Mouse (Mus musculus) cerebellum, postnatal 10 days (tissue): ENCODE measurements around the gene Kcnh2.

Experiments used
- DNase-seq, 2 experiments: peaks; one replicate each; pipeline ENCODE4 v3.0.0; 2021; ENCODE audit warnings: mixed read lengths in 2 of 2

The Kcnh2 gene

GRCm38 (mm10) chr5:24307118-24307777 lies 44.2 kb downstream of the Kcnh2 start:
- DNase-seq = peak in 1 of 2 experiments; percentile 65

GRCm38 (mm10) chr5:24303199-24303598 lies 48.2 kb downstream of the Kcnh2 start:
- DNase-seq = peak in 1 of 2 experiments; percentile 35

- DNase-seq = peak; percentile 76 to 79
Observed at GRCm38 (mm10) chr5:24299845-24300589, 51.4 kb downstream of the Kcnh2 start.

GRCm38 (mm10) chr5:24291954-24292353 lies 59.5 kb downstream of the Kcnh2 start:
- peak in 1 of 2 experiments; percentile 18 for DNase-seq

GRCm38 (mm10) chr5:24286221-24286970 lies 65.0 kb downstream of the Kcnh2 start:
- DNase-seq = no peak

- peak; percentile 67 for DNase-seq
Observed at GRCm38 (mm10) chr5:24284145-24284544, 67.3 kb downstream of the Kcnh2 start.

- no peak for DNase-seq
Observed at GRCm38 (mm10) chr5:24283181-24283580, 68.2 kb downstream of the Kcnh2 start.

- no peak for DNase-seq
Observed at GRCm38 (mm10) chr5:24280523-24280922, 70.9 kb downstream of the Kcnh2 start.

GRCm38 (mm10) chr5:24279527-24279926 lies 71.9 kb downstream of the Kcnh2 start:
- DNase-seq = no peak

- peak; percentile 66 to 68 for DNase-seq
Observed at GRCm38 (mm10) chr5:24278206-24278605, 73.2 kb downstream of the Kcnh2 start.

- DNase-seq = no peak
Observed at GRCm38 (mm10) chr5:24273683-24274621, 77.5 kb downstream of the Kcnh2 start.

- DNase-seq = peak; percentile 44 to 56
Observed at GRCm38 (mm10) chr5:24270941-24271340, 80.5 kb downstream of the Kcnh2 start.
